Mouse (Mus musculus) adrenal gland, postnatal 4 days (tissue): Measurements from ENCODE around the gene Cdh5. TPM values are rescaled to one million over a fixed set of nuclear protein-coding genes. Genes with fewer than 3 reads are reported as not detected.
"Not testable (repeated sequence)": the region's sequence is repeated elsewhere in the genome, so short reads cannot be mapped to it uniquely, and the experiment has no call there.

Source experiments
- DNase-seq, 2 experiments: peaks; one replicate each; pipeline ENCODE4 v3.0.0; 2021 to 2022; ENCODE audit warnings: low spot score in 2 of 2, mixed read lengths in 2 of 2
- total RNA-seq, 2 experiments: library from RNA; stranded (reverse); gene quantifications; 2 replicates each; pipeline ENCODE4 v1.2.3; 2021

Cdh5 gene
- total RNA-seq, 2 experiments from 2014 or later: 117 to 119 TPM

- not testable (repeated sequence) for DNase-seq
Measured at GRCm38 (mm10) chr8:104090993-104091900, 10.2 kb upstream of the Cdh5 start.

GRCm38 (mm10) chr8:104093336-104093735 is 8.1 kb upstream of the Cdh5 start:
- no peak for DNase-seq

GRCm38 (mm10) chr8:104095595-104095994 is 5.8 kb upstream of the Cdh5 start:
- DNase-seq: no peak

DNA sequence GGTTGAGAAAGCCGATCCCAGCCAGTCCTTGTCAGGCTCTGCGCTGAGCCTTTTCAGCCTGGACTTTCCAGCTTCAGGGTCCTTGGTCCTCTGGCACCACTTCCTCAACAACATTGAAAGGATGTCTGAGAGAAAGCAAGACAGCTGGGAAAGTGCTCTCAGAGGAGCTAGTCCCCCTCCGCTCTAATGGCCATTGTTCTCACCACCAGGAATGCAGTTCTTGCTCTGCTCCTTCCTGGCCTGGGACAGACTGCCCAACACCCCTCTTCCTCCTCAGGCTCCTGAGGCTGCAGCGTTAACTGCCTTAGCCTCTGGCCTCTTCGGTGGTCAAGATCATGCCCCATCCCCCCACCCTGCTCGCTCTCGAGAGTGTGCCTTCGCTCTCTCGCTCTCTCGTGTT is 4.8 kb upstream of the Cdh5 start:
- no peak for DNase-seq

DNA sequence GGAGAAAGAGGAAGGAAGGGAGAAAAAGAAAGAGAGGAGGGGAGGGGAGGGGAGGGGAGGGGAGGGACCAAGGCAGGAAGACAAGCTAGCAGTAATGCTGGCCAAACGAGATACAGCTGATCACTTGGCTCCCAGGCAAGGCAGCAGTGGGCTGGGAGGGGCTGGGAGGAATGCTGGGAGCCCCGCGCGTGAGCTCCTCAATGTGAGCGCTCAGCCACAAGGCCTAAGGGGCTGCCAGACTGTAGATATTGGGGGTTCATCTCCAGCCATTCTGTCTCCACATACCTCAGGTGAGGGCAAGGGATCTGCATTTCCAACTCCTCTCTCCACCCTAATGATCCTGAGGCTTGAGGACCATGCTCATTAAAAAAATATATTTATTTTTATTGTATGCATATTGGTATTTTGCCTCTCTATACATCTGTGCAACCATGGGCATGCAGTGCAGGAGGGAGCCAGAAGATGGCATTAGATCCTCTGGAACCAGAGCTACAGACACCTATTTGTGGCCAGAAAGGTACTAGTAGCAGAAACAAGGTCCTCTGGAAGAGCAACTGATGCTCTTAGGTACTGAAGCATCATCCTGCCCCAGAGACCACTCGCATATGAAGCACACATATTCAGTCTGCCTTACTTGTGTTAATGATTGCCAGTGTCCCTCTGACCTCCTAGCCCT is 2.6 kb upstream of the Cdh5 start:
- no peak for DNase-seq

GRCm38 (mm10) chr8:104099347-104100099 is 1.9 kb upstream of the Cdh5 start:
- no peak for DNase-seq

- not testable (repeated sequence) for DNase-seq
Measured at GRCm38 (mm10) chr8:104100724-104101123, 701 bp upstream of the Cdh5 start.

DNA sequence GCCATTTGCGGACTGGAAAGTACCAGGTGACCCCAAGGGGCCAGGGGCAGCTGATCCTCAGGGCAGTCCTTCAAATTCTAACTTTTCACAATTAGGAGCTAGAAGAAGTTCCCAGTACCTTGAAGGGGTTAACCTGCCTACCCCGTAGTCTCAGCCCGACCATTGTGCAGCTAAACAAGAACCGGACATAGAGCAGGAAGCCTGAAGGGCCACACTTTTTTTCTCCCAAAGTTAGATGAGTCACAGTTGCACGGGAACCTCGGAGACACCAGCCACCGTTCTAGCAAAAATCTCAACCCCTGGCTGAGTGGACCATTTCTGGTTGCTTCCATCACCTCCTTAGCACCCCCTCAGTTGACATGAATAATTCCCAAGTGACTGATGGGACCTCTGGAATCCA is 2.0 kb downstream of the Cdh5 start:
- no peak for DNase-seq

- no peak for DNase-seq
Measured at GRCm38 (mm10) chr8:104105768-104106167, 4.3 kb downstream of the Cdh5 start.

GRCm38 (mm10) chr8:104106276-104106946 is 5.0 kb downstream of the Cdh5 start:
- DNase-seq: no peak

DNA sequence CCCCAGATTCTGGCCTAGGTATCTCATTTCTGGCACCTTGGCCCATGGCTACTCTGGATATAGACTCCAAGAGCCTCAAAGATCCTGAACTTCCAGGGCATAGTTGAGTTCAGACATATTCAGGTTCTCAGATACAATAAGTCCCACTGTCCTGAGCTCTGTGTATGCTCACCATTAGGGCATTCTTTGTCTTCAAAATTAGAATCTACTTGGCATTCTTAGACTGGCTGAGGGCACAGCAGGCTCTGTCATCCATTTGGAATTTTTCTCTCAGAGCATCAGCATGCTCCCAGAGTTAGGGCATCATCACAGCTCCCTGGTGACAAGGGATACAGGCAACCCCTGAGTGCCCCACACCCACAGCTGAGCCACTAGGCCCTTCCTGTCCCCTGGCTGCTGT is 5.7 kb downstream of the Cdh5 start:
- no peak for DNase-seq

GRCm38 (mm10) chr8:104108048-104108447 is 6.6 kb downstream of the Cdh5 start:
- DNase-seq: no peak

DNA sequence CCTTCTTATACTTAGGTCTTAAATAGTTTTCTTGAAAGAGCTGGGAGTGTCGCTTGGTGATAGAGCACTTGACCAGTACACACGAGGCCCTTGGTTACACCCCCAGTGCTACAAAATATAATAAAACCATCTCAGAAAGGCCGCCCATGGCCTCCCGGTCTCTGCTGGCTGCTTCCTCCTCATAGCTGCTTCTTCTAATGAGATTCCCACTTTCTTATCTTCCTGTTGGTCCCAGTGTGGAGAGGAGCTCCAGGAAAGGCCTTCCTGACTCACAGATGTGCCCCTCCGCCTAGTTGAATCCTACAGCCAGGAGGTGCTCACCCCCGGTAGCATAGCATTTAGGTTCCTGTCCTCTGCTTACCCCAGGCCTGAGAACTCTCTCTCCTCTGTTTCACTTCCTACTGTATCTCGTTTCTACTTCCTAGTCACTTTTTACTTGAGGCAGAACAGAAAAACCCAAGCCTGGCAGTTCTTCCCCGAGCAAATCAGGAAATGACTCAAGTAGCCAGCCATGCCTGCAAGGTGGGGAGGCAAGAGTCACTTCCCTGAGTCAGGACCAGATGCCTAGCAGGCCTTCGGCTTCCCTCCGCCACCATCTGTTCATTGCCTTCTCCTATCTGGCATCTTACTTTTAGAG is 9.2 kb downstream of the Cdh5 start:
- no peak for DNase-seq

DNA sequence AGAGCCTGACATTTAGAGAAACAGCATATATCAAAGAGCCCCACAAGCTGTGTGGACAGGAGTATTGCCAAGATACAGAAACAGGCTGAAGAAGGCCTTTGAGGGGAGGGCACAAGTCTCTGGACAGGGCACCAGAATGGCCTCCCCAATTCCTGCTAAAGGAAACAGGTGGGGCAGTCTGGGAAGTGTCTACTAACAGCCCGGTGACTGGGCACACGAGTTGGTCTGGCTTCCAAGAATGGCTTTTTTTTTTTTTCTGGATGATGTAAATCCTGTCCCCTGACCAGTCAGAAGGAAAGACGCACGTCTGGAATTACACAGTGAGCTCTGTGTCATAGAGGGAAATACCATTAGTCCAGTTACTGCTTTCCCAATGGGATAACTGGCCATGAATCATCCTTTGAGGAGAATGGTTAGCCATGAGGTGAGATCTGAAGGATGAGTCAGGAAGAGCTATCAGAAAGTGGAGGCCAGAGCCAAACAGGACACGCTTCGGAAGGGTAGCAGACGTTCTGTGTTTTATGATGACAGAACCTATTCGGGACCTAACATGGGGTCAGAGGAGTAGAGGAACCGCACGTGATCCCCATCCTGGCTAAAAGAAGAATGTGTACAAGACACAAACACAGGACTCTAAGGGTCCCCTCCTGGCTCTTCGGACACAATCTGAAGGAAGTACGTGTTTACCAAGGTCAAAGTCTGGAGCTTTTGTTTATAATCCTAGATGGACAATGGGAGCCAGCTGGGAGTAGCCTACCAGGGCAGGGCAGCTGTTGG is 20.4 kb downstream of the Cdh5 start:
- DNase-seq: no peak

DNA sequence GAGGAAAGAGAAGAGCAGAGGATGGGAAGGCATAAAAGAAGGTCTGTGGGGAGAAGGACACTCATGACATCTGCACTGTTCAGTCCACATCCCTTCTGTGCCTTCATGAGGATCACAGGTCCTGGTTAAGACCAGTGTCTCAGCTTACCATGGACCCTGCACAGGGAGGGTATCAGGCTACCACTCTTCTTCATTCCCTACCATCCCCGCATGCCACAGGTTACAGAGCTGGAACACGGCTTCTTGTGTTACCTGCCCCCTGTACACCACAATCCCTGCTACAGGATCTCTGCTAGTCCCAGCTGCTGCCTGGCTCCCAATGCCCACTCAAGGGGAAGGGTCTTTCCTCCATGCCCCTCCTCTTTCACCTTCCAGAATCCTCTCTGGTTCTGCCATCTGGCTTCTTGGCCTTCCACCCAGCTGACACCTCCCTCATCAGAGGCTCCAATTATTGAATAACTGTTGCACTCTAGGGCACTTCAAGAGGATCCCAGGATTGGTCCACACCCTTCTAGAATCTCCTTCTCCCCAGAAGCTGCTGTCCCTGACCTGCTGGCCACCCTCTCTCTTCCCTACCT is 21.7 kb downstream of the Cdh5 start:
- no peak for DNase-seq

DNA sequence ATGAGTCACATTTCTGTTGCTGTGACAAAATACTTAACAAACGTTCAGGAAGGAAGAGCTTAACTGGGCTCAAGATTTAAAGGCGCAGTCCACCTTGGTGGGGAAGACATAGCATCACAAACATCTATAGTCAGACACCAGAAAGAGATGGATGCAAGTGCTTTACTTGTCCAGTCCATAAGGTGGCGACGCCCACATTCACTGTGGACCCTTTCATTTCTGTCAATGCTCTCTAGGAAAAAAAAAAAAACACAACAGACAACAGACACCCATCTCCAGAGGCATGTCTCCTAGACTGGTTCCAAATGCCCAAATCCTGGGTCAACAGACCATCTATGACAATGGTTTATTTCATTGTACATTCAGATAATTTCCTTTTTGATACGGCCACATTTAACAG is 23.1 kb downstream of the Cdh5 start:
- DNase-seq: no peak

- DNase-seq: no peak
Measured at GRCm38 (mm10) chr8:104127160-104127883, 25.9 kb downstream of the Cdh5 start.

DNA sequence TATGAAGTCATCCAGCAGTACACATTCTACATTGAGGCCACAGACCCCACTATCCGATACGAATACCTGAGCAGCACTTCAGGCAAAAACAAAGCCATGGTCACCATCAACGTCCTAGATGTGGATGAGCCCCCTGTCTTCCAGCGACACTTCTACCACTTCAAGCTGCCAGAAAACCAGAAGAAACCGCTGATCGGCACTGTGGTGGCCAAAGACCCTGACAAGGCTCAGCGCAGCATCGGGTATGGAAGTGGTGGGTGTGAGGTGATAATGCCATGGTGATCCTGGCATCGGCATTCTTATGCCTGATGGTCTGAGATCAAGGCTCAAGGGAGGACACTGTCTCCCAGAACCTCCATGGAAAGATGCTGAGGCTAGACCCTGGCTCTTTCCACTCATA is 29.5 kb downstream of the Cdh5 start:
- no peak for DNase-seq

DNA sequence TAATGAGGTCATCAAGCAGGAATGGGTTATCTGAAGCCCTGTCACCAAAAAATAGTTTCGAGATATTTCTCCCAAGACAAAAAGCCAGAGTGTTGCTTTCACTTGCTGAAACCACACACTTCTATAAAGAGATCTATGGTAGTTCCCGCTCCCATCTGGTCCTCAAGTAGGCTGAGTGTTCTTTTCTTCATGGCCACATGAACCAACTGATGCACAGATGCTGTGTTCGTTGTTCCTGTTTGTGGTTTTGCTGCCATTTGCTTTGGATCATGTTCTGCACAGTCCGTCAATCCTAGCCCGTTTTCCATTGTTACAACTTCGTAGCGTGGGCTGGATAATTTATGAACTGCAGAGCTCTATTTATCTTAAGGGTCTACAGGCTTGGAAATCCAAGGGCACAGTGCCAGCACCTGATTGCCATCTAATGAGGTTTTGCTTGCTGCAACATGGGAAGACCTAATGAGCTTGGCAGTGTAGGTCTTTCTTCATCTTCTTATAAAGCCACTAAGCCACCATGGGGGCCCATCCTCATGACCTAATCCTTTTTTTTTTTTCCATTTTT is 30.1 kb downstream of the Cdh5 start:
- no peak for DNase-seq
